Mouse (Mus musculus): Measurements from ENCODE around the gene Gm5483.
"Not testable (repeated sequence)": the region's sequence is repeated elsewhere in the genome, so short reads cannot be mapped to it uniquely, and the experiment has no call there.

The Gm5483 gene

DNA sequence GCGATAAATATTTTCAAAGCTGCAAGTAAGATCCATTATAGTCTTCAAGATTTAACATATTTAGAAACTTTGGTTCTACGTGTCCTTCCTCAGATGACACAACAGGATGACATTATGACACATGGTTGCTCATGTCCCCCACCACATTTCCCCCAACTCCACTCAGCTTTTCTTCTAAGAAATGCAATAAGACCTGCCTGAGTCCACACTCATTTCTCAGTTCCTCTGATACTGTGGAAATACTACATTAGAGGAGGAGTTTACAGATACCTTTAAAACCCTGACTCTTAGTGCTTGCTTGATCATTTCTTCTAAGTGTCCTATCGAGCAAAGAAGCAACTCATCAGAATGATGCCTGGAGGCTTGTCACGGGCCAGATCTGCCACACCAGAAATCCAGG is at the start of gene Gm5483:
TSS of gene Gm5483 (plus strand) at position 301 of the 400 bp plus-strand sequence.
- DNase-seq (ENCODE audit: low read depth): not testable (repeated sequence)

- no peak for DNase-seq (ENCODE audit: low read depth)
These were observed 45.8 kb upstream of the Gm5483 start for GRCm38 (mm10) chr16:36138201-36138600.

DNA sequence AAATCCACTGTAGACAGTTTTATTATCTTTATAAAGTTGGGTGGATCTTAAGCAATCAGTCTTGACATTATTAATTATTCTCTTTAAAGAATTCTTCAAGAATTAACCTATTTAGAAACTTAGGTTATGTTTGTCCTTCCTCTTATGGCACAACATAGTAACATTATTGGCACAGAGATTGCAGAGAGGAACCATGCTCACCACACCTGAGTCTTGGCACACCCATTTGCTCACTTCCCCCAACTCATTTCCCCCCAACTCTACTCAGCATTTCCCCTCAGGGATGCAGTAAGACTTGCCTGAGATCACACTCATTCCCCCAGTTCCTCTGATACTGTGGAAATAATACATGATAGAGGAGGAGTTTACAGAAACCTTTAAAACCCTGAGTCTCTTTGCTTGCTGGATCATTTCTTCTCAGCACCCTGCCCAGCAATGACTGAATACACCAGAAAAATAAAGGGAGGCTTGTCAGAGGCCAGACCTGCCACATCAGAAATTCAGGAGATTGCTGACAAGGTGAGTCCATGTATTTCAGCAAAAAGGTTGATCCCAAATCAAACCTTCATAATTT is 27.5 kb upstream of the Gm5483 start, which contains the start of gene Stfa2l1:
TSS of gene Stfa2l1 (plus strand) at position 410 of the 574 bp plus-strand sequence.
- no peak for DNase-seq (ENCODE audit: low read depth)

DNA sequence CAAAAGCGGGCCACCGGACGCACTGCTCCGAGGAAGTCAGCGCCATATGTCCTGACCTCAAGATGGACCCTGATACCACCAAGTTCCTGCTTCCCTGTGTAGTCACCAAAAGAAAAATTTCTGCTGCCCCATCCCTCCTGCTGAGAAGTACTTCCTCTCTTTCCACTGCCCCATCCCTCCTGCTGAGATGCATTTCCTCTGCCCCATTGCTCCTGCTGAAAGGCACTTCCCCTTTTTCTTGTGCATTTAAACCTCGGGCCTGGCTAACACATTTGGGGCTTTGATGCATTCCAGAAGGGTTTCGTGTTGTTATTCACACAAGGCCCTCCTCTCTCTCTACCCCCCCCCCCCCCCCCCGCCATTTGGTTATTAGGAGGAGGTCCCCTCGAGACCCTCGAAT is 16.2 kb upstream of the Gm5483 start:
- DNase-seq (ENCODE audit: low read depth): not testable (repeated sequence)

GRCm38 (mm10) chr16:36176108-36176507 is 7.9 kb upstream of the Gm5483 start:
- no peak for DNase-seq (ENCODE audit: low read depth)

DNA sequence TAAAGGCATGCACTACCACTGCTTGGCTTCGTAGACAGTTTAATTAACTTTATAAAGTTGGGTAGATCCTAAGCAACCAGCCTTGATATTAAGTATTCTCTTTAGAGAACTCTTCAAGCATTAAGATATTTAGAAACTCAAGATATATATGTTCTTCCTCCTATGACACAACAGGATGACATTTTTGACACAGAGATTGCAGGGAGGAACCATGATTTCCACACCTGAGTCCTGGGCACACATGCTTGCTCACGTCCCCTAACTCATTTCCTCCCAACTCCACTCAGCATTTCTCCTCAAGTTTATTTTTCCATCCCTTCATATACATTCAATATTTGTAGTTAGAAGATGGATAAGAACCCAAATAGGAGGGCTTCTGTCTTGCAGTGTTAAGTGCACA is 4.1 kb upstream of the Gm5483 start:
- no peak for DNase-seq (ENCODE audit: low read depth)

GRCm38 (mm10) chr16:36199226-36199625 is 15.2 kb downstream of the Gm5483 start:
- no peak for DNase-seq (ENCODE audit: low read depth)

- no peak for DNase-seq (ENCODE audit: low read depth)
These were observed 19.8 kb downstream of the Gm5483 start for GRCm38 (mm10) chr16:36203846-36204245.

- DNase-seq (ENCODE audit: low read depth): not testable (repeated sequence)
These were observed 21.7 kb downstream of the Gm5483 start for GRCm38 (mm10) chr16:36205684-36206083.

- no peak for DNase-seq (ENCODE audit: low read depth)
These were observed 26.0 kb downstream of the Gm5483 start, which contains the start of gene Gm5416 for GRCm38 (mm10) chr16:36209967-36210453. TSS of gene Gm5416 (plus strand) at chr16:36210403.

DNA sequence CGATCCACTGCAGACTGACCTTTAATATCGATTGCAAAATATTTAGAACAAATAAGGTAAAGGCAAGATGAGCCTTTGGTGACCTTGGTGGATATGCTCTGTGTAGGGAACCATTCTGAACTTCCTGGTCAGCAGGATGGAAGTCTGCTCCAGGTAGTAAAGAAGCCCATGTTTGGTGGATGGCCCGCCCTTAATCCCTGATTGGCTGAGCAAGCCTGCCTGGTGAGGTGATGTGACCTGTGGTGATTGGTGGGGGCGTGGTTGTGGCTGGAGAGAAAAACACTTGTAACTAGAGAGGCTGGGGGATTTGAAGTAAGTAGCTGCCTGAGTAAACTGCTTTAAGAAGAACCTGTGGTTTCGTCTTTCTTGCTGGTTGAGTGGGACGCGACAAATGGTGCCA is 37.2 kb downstream of the Gm5483 start, which contains the start of gene 2010005H15Rik:
TSS of gene 2010005H15Rik (plus strand) at position 301 of the 400 bp plus-strand sequence.
- DNase-seq (ENCODE audit: low read depth): not testable (repeated sequence)

Measured in naive thymus-derived CD4-positive, alpha-beta T cell, adult 2 months (primary cell).